Mouse (Mus musculus): ENCODE data around the gene Oprd1.

DNA sequence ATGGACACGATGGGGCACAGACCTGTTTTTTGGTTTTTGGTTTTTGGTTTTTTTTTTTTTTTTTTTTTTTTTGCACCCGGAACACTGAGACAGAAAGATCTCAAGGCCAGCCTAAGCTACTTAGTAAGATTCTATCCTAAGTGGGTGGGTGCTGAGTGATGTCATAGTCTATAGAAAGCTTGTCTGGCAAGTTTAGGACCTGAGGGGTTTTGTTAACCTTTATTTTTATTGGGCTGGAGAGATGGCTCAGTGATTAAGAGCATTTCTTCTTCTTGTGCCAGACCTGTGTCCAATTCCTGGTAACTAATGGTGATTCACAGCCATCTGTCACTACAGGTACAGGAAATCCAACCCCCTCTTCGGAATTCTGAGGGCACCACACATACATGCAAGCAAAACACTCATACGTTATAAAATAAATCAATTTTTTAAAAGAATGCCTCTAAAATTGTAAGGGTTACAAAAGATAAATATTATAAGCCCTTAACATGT, 63.7 kb downstream of the Oprd1 start:
- no peak for TF ChIP-seq CTCF (IDR thresholded peaks at IDR 0.05; ENCODE audit: low read depth, low read length)
- TF ChIP-seq POLR2A (IDR thresholded peaks at IDR 0.05; ENCODE audit: borderline replicate concordance, low read depth, low read length), result no peak
